Mouse (Mus musculus): Measurements from ENCODE around the gene Mrpl28. TPM values are rescaled to one million over a fixed set of nuclear protein-coding genes. Genes with fewer than 3 reads are reported as not detected.

Mrpl28 gene
- total and polyA plus RNA-seq, 2 experiments from 2014 or later: 95.0 to 165 TPM

GRCm38 (mm10) chr17:26105619-26106018 lies 17.7 kb upstream of the Mrpl28 start:
- DNase-seq (ENCODE audit: low spot score) (no peak), ATAC-seq (ENCODE audit: low FRiP score) (no peak)
- Histone ChIP-seq H3K36me3 (ENCODE audit: insufficient read depth, low read length) (no peaks in the 10 kb centered on the region), H3K9me3 (ENCODE audit: low read length) (no peaks in the 10 kb centered on the region), H3K9ac (replicated peaks; ENCODE audit: low read length, poor library complexity, severe bottlenecking) (no peak overlapping the region), H3K4me1 (ENCODE audit: insufficient read depth, low read length) (no peaks in the 10 kb centered on the region), H3K27ac (ENCODE audit: low read depth, low read length) (no peak overlapping the region), H3K27me3 (ENCODE audit: insufficient read depth, low read length) (peaks cover 1% of the 10 kb centered on the region; the same call in 1 of the 2 replicates), H3K4me3 (ENCODE audit: low read depth, low read length) (no peak overlapping the region), H3K4me2 (ENCODE audit: low read depth, low read length, poor library complexity, severe bottlenecking) (no peak overlapping the region)
- TF ChIP-seq CTCF (IDR thresholded peaks at IDR 0.05): no peak
- 63% methylated on average over 4 of the region's 4 CpGs for WGBS

- Histone ChIP-seq H3K4me1 (ENCODE audit: insufficient read depth, low read length) (no peaks in the 10 kb centered on the region), H3K36me3 (ENCODE audit: insufficient read depth, low read length) (no peaks in the 10 kb centered on the region), H3K4me2 (ENCODE audit: low read depth, low read length, poor library complexity, severe bottlenecking) (no peak overlapping the region), H3K4me3 (ENCODE audit: low read depth, low read length) (no peak overlapping the region), H3K27ac (ENCODE audit: low read depth, low read length) (no peak overlapping the region), H3K9me3 (ENCODE audit: low read length) (no peaks in the 10 kb centered on the region), H3K9ac (replicated peaks; ENCODE audit: low read length, poor library complexity, severe bottlenecking) (no peak overlapping the region), H3K27me3 (ENCODE audit: insufficient read depth, low read length) (peaks cover 6% of the 10 kb centered on the region; the same call in 1 of the 2 replicates)
- no peak for TF ChIP-seq CTCF (IDR thresholded peaks at IDR 0.05)
- no peak for DNase-seq (ENCODE audit: low spot score)
- ATAC-seq (ENCODE audit: low FRiP score): no peak
- WGBS: 22% methylated on average over 4 of the region's 4 CpGs
These were observed 13.1 kb upstream of the Mrpl28 start for GRCm38 (mm10) chr17:26110156-26110555.

- H3K27ac ChIP-seq (ENCODE audit: low read depth, low read length): no peak overlapping the region
- H3K9me3 ChIP-seq (ENCODE audit: low read length): no peaks in the 10 kb centered on the region
- no peak overlapping the region for H3K4me3 ChIP-seq (ENCODE audit: low read depth, low read length)
- H3K27me3 ChIP-seq (ENCODE audit: insufficient read depth, low read length): peaks cover 15% of the 10 kb centered on the region; the same call in 1 of the 2 replicates
- no peaks in the 10 kb centered on the region for H3K4me1 ChIP-seq (ENCODE audit: insufficient read depth, low read length)
- 10% methylated on average over 4 of the region's 4 CpGs for WGBS
- no peak for TF ChIP-seq CTCF (IDR thresholded peaks at IDR 0.05)
- no peak overlapping the region for H3K9ac ChIP-seq (replicated peaks; ENCODE audit: low read length, poor library complexity, severe bottlenecking)
- no peak overlapping the region for H3K4me2 ChIP-seq (ENCODE audit: low read depth, low read length, poor library complexity, severe bottlenecking)
- H3K36me3 ChIP-seq (ENCODE audit: insufficient read depth, low read length): no peaks in the 10 kb centered on the region
- ATAC-seq (ENCODE audit: low FRiP score): no peak
- DNase-seq (ENCODE audit: low spot score): no peak
These were observed 12.3 kb upstream of the Mrpl28 start for GRCm38 (mm10) chr17:26111024-26111423.

GRCm38 (mm10) chr17:26111722-26112121 lies 11.6 kb upstream of the Mrpl28 start:
- 22% methylated on average over 4 of the region's 4 CpGs for WGBS
- Histone ChIP-seq H3K27me3 (ENCODE audit: insufficient read depth, low read length) (peaks cover 21% of the 10 kb centered on the region; the same call in 1 of the 2 replicates), H3K4me1 (ENCODE audit: insufficient read depth, low read length) (no peaks in the 10 kb centered on the region), H3K4me3 (ENCODE audit: low read depth, low read length) (no peak overlapping the region), H3K4me2 (ENCODE audit: low read depth, low read length, poor library complexity, severe bottlenecking) (no peak overlapping the region), H3K27ac (ENCODE audit: low read depth, low read length) (no peak overlapping the region), H3K36me3 (ENCODE audit: insufficient read depth, low read length) (no peaks in the 10 kb centered on the region), H3K9me3 (ENCODE audit: low read length) (no peaks in the 10 kb centered on the region), H3K9ac (replicated peaks; ENCODE audit: low read length, poor library complexity, severe bottlenecking) (no peak overlapping the region)
- no peak for DNase-seq (ENCODE audit: low spot score)
- no peak for ATAC-seq (ENCODE audit: low FRiP score)
- TF ChIP-seq CTCF (IDR thresholded peaks at IDR 0.05): no peak

GRCm38 (mm10) chr17:26112751-26113150 lies 10.5 kb upstream of the Mrpl28 start:
- Histone ChIP-seq H3K27ac (ENCODE audit: low read depth, low read length) (no peak overlapping the region), H3K4me1 (ENCODE audit: insufficient read depth, low read length) (no peaks in the 10 kb centered on the region), H3K9me3 (ENCODE audit: low read length) (no peaks in the 10 kb centered on the region), H3K9ac (replicated peaks; ENCODE audit: low read length, poor library complexity, severe bottlenecking) (peak overlapping the region; percentile 88), H3K27me3 (ENCODE audit: insufficient read depth, low read length) (peaks cover 28% of the 10 kb centered on the region; the same call in 1 of the 2 replicates), H3K4me3 (ENCODE audit: low read depth, low read length) (peak overlapping the region; percentile 74), H3K36me3 (ENCODE audit: insufficient read depth, low read length) (no peaks in the 10 kb centered on the region), H3K4me2 (ENCODE audit: low read depth, low read length, poor library complexity, severe bottlenecking) (peak overlapping the region; percentile 93)
- TF ChIP-seq CTCF (IDR thresholded peaks at IDR 0.05): no peak
- 18% methylated on average over 14 of the region's 14 CpGs for WGBS
- DNase-seq (ENCODE audit: low spot score): no peak
- no peak for ATAC-seq (ENCODE audit: low FRiP score)

- Histone ChIP-seq H3K9me3 (ENCODE audit: low read length) (no peaks in the 10 kb centered on the region), H3K27me3 (ENCODE audit: insufficient read depth, low read length) (peaks cover 34% of the 10 kb centered on the region; the same call in 1 of the 2 replicates), H3K27ac (ENCODE audit: low read depth, low read length) (peak within 1 kb of the TSS; percentile 51), H3K4me3 (ENCODE audit: low read depth, low read length) (peak within 1 kb of the TSS; percentile 74), H3K36me3 (ENCODE audit: insufficient read depth, low read length) (no peaks in the 10 kb centered on the region), H3K9ac (replicated peaks; ENCODE audit: low read length, poor library complexity, severe bottlenecking) (peak within 1 kb of the TSS; percentile 88), H3K4me1 (ENCODE audit: insufficient read depth, low read length) (no peaks in the 10 kb centered on the region), H3K4me2 (ENCODE audit: low read depth, low read length, poor library complexity, severe bottlenecking) (peak within 1 kb of the TSS; percentile 93)
- DNase-seq (ENCODE audit: low spot score): peak; percentile 72
- peak; percentile 57 for TF ChIP-seq CTCF (IDR thresholded peaks at IDR 0.05)
- under 1% methylated on average over 56 of the region's 75 CpGs for WGBS
- peak; percentile 65; the same call in 1 of the 2 replicates for ATAC-seq (ENCODE audit: low FRiP score)
These were observed 9.9 kb upstream of the Mrpl28 start, which contains the start of gene Tmem8 for GRCm38 (mm10) chr17:26113181-26113948. Gene Tmem8, plus strand, starts transcription at chr17:26113299.
